Comparison of ENCODE assay signal across 13 mouse cellular contexts in the genomic region with DNA sequence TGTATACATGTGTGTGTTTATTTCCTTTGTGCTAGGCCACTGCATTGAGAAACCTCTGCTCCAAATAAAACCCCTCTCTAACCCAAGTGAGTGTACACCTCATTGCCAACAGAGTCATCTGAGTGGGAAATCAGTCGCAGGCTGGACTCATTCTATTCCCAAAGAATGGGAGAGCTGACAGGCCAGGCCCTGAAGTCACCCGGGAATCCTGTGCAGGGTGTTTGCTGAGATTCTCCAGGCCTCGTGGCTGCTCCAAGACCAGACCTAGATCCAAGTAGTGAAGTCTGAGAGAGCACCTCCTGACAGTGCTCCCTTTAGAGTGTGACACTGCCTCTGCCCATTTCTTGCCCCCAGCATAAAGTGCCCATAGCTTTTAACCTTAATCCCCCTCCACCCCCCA.
DNase-seq lines count a peak whose midpoint lies in the region; ATAC-seq and TF ChIP-seq lines count a peak whose summit lies in the region.
"Had no signal": no experiment of that assay in that cellular context is flagged by ENCODE, and none has a peak within 500 bp of the region (broad histone marks: within the 10 kb centered on the region; RNA-seq: fewer than 3 reads in every experiment).

No protein-coding gene starts in this region.

- ATAC-seq in embryonic facial prominence, embryonic 14.5 days (ENCODE audit: low read depth): no peak

- 25% methylated on average over 3 of the region's 3 CpGs for WGBS in heart, embryonic 10.5 days
- WGBS in embryonic facial prominence, embryonic 14.5 days: 52% methylated on average over 3 of the region's 3 CpGs
- WGBS in small intestine, adult 2 months: 26% methylated on average over 3 of the region's 3 CpGs

- H3K36me3 ChIP-seq in heart, embryonic 10.5 days: no peaks in the 10 kb centered on the region
- H3K36me3 ChIP-seq in embryonic facial prominence, embryonic 14.5 days (ENCODE audit: control insufficient read depth, insufficient read depth, low read length): no peaks in the 10 kb centered on the region
- no peaks in the 10 kb centered on the region for H3K36me3 ChIP-seq in small intestine, adult 2 months (ENCODE audit: control insufficient read depth, insufficient read depth, low read length)
- H3K36me3 ChIP-seq: hindbrain, embryonic 15.5 days had no signal

- TF ChIP-seq CTCF in small intestine, adult 2 months (IDR thresholded peaks at IDR 0.05; ENCODE audit: extremely low read depth, insufficient read length, insufficient replicate concordance, low read depth, low read length): no peak

- no peak for DNase-seq in heart, embryonic 10.5 days (ENCODE audit: low spot score)
- DNase-seq in heart, postnatal 36 days: no peak
- DNase-seq in lung, adult 18-20 months: peak; percentile 46 to 49
- no peak for DNase-seq in lung, postnatal 10 days
- DNase-seq in embryonic facial prominence, embryonic 14.5 days (ENCODE audit: low spot score): no peak
- DNase-seq in gastrocnemius, postnatal 14 days: no peak
- no peak for DNase-seq in layer of hippocampus, adult 9-10 months (ENCODE audit: low spot score)
- DNase-seq: gastrocnemius, postnatal 10 days; layer of hippocampus, adult 9-11 months; midbrain, embryonic 14.5 days; thymus, adult 18-20 months had no signal

- H3K4me1 ChIP-seq in heart, embryonic 10.5 days: peaks cover 92% of the 10 kb centered on the region
- peaks cover 55% of the 10 kb centered on the region for H3K4me1 ChIP-seq in embryonic facial prominence, embryonic 14.5 days (ENCODE audit: control insufficient read depth, insufficient read depth, low read length)
- H3K4me1 ChIP-seq in small intestine, adult 2 months (ENCODE audit: control insufficient read depth, insufficient read depth, insufficient read length, low read length): peaks cover 45% of the 10 kb centered on the region

- H3K9ac ChIP-seq in embryonic facial prominence, embryonic 14.5 days (ENCODE audit: low read depth, low read length): no peak overlapping the region
- H3K9ac ChIP-seq: hindbrain, embryonic 15.5 days had no signal

- no peak for TF ChIP-seq POLR2A in small intestine, adult 2 months (IDR thresholded peaks at IDR 0.05; ENCODE audit: low read depth, low read length)

- no peak overlapping the region for H3K4me2 ChIP-seq in embryonic facial prominence, embryonic 14.5 days (ENCODE audit: low read depth, low read length)
- H3K4me2 ChIP-seq: hindbrain, embryonic 15.5 days had no signal

- intact Hi-C loops in heart, postnatal 36 days (cut with DNase I): no loop called here
- intact Hi-C loops in gastrocnemius, postnatal 14 days (cut with DNase I; ENCODE audit: low total_unique reads): loop anchor here (10.0 kb wide), 1 partner anchor 55 kb away; no protein-coding TSS in a partner anchor

- peak overlapping the region; percentile 74 for H3K27ac ChIP-seq in heart, embryonic 10.5 days
- peak overlapping the region; percentile 17; the same call in 1 of the 2 replicates for H3K27ac ChIP-seq in embryonic facial prominence, embryonic 14.5 days (replicated peaks; ENCODE audit: low read depth, low read length)
- peak overlapping the region; percentile 92 for H3K27ac ChIP-seq in small intestine, adult 2 months (ENCODE audit: insufficient read depth, low read depth, low read length)

- H3K4me3 ChIP-seq in heart, embryonic 10.5 days: no peak overlapping the region
- H3K4me3 ChIP-seq in embryonic facial prominence, embryonic 14.5 days (ENCODE audit: low read depth, low read length): no peak overlapping the region
- H3K4me3 ChIP-seq in small intestine, adult 2 months (ENCODE audit: low read depth, low read length): no peak overlapping the region
- H3K4me3 ChIP-seq: hindbrain, embryonic 15.5 days had no signal

- no peaks in the 10 kb centered on the region; the same call in 1 of the 2 replicates for H3K27me3 ChIP-seq in heart, embryonic 10.5 days (ENCODE audit: insufficient read depth, poor library complexity, severe bottlenecking)
- H3K27me3 ChIP-seq in embryonic facial prominence, embryonic 14.5 days (replicated peaks; ENCODE audit: control insufficient read depth, insufficient read depth, low read length): no peaks in the 10 kb centered on the region
- no peaks in the 10 kb centered on the region for H3K27me3 ChIP-seq in small intestine, adult 2 months (ENCODE audit: control insufficient read depth, insufficient read depth, low read length)
- H3K27me3 ChIP-seq: hindbrain, embryonic 15.5 days had no signal

- no peaks in the 10 kb centered on the region for H3K9me3 ChIP-seq in heart, embryonic 10.5 days
- H3K9me3 ChIP-seq in embryonic facial prominence, embryonic 14.5 days (ENCODE audit: control insufficient read depth, low read length): no peaks in the 10 kb centered on the region
- H3K9me3 ChIP-seq: hindbrain, embryonic 15.5 days had no signal

Comparison
In these comparisons a context has a peak if more than half of its experiments do, and no peak if none do; other contexts are left out.
1. DNase-seq: peak in lung, adult 18-20 months (2 of 2); none in heart, embryonic 10.5 days (single experiment), heart, postnatal 36 days (0 of 2), lung, postnatal 10 days (single experiment), embryonic facial prominence, embryonic 14.5 days (single experiment), gastrocnemius, postnatal 14 days (single experiment) and layer of hippocampus, adult 9-10 months (single experiment).
2. H3K27ac ChIP-seq: peak in every context shown above with its lines; median percentile 92 in small intestine, adult 2 months; 74 in heart, embryonic 10.5 days; 17 in embryonic facial prominence, embryonic 14.5 days.